Mouse (Mus musculus) heart, postnatal 10 days (tissue): Measurements from ENCODE around the gene Prodh2. TPM values are rescaled to one million over a fixed set of nuclear protein-coding genes. Genes with fewer than 3 reads are reported as not detected.
A peak's percentile ranks its signal among the peaks of the same experiment; 100 is the strongest.

Experiments
- DNase-seq, 2 experiments: peaks; one replicate each; pipeline ENCODE4 v3.0.0; 2021
- intact Hi-C: fragments of 180-260 bp; cut with DNase I; formaldehyde crosslinking; loops from one replicate; pipeline ENCODE4 v1.15.1; 2025
- total RNA-seq, 2 experiments: library from RNA; stranded (reverse); gene quantifications; 2 replicates each; pipeline ENCODE4 v1.2.3; 2021

The Prodh2 gene
- total RNA-seq, 2 experiments from 2014 or later = not detected

- intact Hi-C loops = no loop called here
- no peak for DNase-seq
These were observed 40.7 kb downstream of the Prodh2 start for GRCm38 (mm10) chr7:30533941-30534632.

DNA sequence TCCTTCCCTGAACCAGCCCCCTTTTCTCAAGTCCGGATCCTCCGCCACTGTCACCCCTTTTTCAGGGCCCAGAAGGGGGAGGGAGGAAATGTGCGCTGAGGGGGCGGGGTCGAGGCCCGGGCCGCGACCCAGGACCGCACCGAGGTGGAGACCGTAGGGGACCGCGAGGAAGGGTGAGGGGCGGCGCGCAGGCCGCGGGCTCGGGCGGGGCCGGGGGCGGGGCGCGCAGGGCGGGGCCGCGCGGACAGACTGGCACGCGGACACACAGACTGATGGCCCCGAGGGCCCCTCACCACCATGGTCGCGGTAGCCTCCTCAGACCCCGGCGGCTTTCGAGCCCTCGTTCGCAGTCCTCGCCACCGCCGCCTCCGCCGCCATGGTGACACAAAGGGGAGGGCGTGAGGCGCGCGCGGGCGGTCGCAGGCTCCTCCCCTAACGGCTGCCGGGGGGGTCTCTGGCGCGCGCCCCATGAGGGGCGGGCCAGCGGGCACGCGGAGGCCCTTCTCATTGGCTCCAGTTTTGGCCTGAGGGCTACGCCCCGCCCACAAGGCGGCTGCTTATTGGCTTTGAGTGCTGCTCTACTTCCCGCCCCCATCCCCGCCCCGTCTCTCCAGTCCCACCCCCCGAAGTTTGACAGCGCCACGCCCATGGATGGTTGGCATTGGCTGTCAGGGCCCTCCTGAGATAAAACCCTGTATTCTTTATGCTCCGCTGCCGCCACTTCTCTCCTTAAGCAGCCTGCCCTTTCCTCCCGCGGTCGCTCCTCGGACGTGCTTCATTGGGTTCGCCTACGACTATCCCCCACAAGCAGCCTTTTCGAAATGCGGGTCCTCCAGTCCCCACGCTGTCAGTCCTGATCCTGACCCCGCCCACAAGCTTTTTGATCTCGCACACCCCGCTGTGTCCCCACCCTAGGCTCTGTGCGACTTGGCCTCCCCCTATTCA is 41.5 kb downstream of the Prodh2 start, which contains the start of gene Arhgap33:
Gene Arhgap33, minus strand, starts transcription at position 428 of the 945 bp plus-strand sequence.
- intact Hi-C loops = no loop called here

GRCm38 (mm10) chr7:30540572-30540971 is 47.1 kb downstream of the Prodh2 start:
- intact Hi-C loops = no loop called here
- DNase-seq = no peak

More for the DNA sequence above, 41.5 kb downstream of the Prodh2 start, which contains the start of gene Arhgap33:
- DNase-seq = peak; percentile 94 to 96

GRCm38 (mm10) chr7:30544327-30544726 is 50.9 kb downstream of the Prodh2 start:
- intact Hi-C loops = no loop called here
- DNase-seq = no peak

DNA sequence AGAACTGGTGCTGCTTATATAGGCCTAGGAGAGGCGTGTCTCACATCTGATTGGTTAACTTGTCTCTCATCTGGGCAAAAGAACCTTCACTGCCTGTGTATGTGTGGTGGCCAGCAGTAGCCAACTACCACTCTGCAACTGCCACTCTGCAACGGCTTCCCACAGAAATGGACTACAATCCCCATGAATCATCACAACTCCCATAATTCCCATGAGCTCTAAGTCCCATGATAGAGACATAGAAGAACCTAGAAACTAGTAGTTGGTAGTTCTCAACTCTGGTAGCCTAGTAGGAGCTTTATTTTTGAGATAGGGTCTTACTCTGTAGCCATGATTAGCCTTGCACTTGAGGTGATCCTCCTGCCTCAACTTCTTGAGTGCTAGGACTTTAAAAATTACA is 56.5 kb downstream of the Prodh2 start:
- no peak for DNase-seq
- intact Hi-C loops = loop anchor here (2.0 to 5.0 kb wide), 2 partner anchors 59 to 178 kb away; no protein-coding TSS in a partner anchor

DNA sequence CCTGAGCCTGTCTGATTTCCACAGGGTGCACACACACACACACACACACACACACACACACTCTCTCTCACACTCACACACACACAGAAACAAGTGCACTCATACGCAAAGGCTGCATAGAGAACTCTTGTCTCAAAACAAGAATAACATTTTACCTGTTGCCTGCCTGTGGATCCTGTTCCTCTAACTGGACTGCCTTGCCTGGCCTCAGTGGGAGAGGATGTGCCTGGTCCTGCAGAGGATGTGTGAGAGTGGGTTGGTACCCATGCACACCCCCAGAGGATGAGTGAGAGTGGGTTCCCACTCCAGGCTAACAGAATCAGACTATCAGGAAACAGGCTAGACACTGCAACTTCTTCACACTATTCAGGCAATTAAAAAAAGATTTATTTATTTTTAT is 57.2 kb downstream of the Prodh2 start:
- intact Hi-C loops = loop anchor here (2.0 to 5.0 kb wide), 2 partner anchors 60 to 178 kb away; no protein-coding TSS in a partner anchor

DNA sequence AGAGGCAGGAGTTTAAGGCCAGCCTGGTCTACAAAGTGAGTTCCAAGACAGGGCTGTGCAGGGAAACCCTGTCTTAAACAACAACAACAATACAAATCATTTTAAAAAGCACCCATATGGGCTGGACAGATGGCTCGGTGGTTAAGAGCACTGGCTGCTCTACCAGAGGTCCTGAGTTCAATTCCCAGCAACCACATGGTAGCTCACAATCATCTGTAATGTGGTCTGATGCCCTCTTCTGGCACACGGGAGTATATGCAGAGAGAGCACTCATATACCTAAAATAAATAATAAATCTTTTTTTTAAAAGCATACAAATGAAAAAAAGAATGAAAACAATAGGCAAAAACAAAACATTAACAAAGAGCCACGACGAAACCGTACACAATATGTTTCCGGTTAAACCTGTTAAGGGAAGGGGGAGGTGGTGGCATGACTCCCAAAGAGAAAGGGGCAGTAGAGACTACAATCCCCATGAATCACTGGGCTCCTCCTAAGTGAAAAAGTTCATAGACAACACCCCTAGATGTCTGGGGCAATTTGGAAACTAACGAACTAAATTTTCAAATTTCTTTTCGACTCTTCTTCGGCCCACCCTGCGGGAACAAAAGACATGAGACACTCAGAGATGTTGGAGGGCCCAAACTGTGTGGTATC is 58.2 kb downstream of the Prodh2 start:
- DNase-seq = no peak

More for the DNA sequence above, 57.2 kb downstream of the Prodh2 start:
- DNase-seq = no peak

DNA sequence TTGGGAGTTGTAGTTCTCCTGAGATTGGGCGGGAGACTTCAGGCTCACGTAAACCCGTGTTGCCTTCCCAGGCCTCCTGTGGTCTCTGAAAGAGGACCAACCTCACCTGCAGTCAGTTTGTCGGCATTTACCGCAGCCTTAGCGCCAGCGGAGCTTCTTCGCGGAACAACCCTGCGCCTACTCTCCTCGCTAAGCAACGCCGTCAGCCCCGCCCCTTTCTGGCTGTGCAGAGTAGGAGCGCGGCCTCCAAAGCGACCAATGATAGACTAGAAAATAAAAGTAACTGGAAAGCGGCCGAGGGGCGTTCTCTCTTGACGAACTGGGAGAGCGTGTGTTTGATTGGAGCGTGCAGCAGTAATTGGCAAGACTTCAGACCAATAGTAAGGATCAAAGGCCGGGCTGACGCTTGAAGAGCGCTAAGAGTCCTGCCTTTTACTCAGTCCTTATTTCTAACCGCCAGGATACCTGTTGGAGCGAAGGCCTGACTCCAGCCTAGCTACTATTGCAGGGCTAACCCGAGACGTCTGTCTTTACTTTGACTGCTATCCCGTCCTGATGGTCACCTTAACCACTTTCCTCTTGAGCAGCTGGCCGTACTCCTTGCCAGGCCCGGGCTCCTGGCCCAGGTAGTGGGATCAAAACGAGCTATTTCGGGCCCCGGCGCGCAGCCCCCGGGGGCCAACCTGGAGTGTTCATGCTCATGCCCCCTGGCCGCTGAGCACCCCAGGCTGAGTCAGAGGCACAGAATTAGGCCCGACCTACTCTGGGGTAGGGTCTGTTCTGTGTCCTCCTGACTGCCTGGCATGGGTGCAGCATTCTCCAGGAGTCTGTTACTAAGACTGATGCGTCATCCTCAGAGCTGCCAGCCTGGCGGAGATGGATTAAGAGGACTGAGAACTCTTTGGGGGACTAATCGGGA is 58.9 kb downstream of the Prodh2 start, which contains the start of the genes Hspb6 and Proser3:
Gene Hspb6, plus strand, starts transcription at position 77 of the 919 bp plus-strand sequence.
Gene Proser3, minus strand, starts transcription at position 198 of the 919 bp plus-strand sequence.
- intact Hi-C loops = loop anchor here (5.0 kb wide), 1 partner anchor 180 kb away; no protein-coding TSS in a partner anchor
- peak; percentile 99 for DNase-seq

More for the DNA sequence above, 58.2 kb downstream of the Prodh2 start:
- intact Hi-C loops = loop anchor here (2.0 to 5.0 kb wide), 2 partner anchors 61 to 179 kb away; no protein-coding TSS in a partner anchor

- intact Hi-C loops = loop anchor here (5.0 kb wide), 1 partner anchor 181 kb away; no protein-coding TSS in a partner anchor
- DNase-seq = peak; percentile 88
These were observed 59.7 kb downstream of the Prodh2 start for GRCm38 (mm10) chr7:30553021-30553589.

DNA sequence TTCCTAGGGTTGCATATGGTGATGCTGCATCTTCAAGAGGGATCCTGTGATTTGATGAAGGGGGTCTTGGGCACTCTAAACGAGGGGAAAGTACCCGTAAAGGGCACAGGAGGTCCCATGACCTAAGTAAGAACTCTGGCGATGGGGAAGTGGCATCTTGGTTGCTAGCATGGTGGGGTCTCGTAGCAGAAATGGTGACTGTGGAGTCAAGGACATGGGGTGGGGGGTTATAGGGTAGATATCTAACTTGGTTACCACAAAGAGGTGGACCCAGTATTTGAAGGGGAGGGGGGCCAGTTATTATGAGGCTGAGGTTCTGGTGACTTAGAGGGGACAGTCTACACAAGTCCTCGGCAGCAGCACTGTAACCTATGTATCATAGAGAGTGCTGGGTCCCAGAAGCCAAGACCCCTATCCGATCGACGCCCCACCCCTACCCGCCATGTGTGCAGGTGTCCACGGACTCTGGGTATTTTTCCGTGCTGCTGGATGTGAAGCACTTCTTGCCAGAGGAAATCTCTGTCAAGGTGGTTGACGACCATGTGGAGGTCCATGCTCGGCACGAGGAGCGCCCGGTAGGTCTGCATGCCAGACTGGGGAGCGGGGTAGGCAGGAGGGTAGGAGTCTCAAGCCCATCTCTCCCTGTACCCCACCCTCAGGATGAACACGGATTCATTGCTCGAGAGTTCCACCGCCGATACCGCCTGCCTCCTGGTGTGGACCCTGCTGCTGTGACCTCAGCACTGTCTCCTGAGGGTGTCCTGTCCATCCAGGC is 60.6 kb downstream of the Prodh2 start:
- intact Hi-C loops = loop anchor here (5.0 kb wide), 1 partner anchor 182 kb away; no protein-coding TSS in a partner anchor
- no peak for DNase-seq

- DNase-seq = no peak
- intact Hi-C loops = no loop called here
These were observed 63.6 kb downstream of the Prodh2 start for GRCm38 (mm10) chr7:30556894-30557536.

- intact Hi-C loops = no loop called here
- DNase-seq = peak in 1 of 2 experiments; percentile 41
These were observed 64.6 kb downstream of the Prodh2 start for GRCm38 (mm10) chr7:30557901-30558514.

GRCm38 (mm10) chr7:30558656-30559442 is 65.4 kb downstream of the Prodh2 start:
- intact Hi-C loops = no loop called here

GRCm38 (mm10) chr7:30559443-30559954 is 66.1 kb downstream of the Prodh2 start, which contains the start of gene Lin37:
Lin37 (minus strand) TSS chr7:30559838.
- intact Hi-C loops = no loop called here
- DNase-seq = peak; percentile 98

More at GRCm38 (mm10) chr7:30558656-30559442, 65.4 kb downstream of the Prodh2 start:
- DNase-seq = no peak

DNA sequence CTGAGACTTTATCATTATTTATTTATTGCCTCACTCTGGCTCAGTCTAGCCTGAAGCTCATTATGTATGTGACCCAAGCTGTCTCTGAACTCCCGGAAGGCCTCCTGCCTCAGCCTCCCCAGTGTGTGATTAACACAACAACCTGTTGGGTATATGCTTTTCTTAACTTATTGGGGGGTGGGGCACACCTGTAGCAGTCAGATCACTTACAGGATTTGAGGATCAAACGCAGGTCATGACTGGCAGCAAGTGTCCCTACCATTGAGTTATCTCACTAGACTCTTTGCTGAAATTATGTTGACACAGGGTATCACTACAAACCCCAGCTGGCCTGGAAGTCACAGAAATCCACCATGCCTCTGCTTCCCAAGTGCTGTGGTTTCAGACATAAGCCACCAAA is 66.9 kb downstream of the Prodh2 start:
- DNase-seq = no peak
- intact Hi-C loops = no loop called here
